Mouse (Mus musculus) MEL (cell line): ENCODE data around the gene Ablim1. TPM values are rescaled to one million over a fixed set of nuclear protein-coding genes. Genes with fewer than 3 reads are reported as not detected.

ENCODE experiments used
- DNase-seq: peaks from one replicate; pipeline ENCODE4 v3.0.0; 2011; ENCODE audit warnings: low read depth, low spot score
- H3K27ac ChIP-seq: 2 replicates; pipeline ENCODE4 v1.5.1; 2012; ENCODE audit warnings: low read depth, mild to moderate bottlenecking, control low read depth, low read length, moderate library complexity; ENCODE audit not compliant: control insufficient read depth
- H3K27me3 ChIP-seq, 2 experiments: fragments of 150-350 bp in 1 of 2; sonication (generic) in 1 of 2; 2 replicates each; pipeline ENCODE4 v1.6.1; 2012; ENCODE audit warnings: low read length in 2 of 2, mild to moderate bottlenecking in 2 of 2, improper control_type of control experiment in 1 of 2, moderate library complexity in 1 of 2; ENCODE audit not compliant: insufficient read depth in 2 of 2, control insufficient read depth in 1 of 2
- H3K36me3 ChIP-seq, 2 experiments: 2 replicates each; pipeline ENCODE4 v1.6.1; 2012 to 2014; ENCODE audit warnings: low read length in 2 of 2, improper control_type of control experiment in 1 of 2, inconsistent platforms in 1 of 2, mild to moderate bottlenecking in 1 of 2; ENCODE audit not compliant: insufficient read depth in 2 of 2, control insufficient read depth in 1 of 2
- H3K4me1 ChIP-seq, 2 experiments: fragments of 150-350 bp in 1 of 2; sonication (generic) in 1 of 2; 2 replicates each; pipeline ENCODE4 v1.6.1; 2012; ENCODE audit warnings: low read length in 2 of 2, improper control_type of control experiment in 1 of 2, mild to moderate bottlenecking in 1 of 2; ENCODE audit not compliant: insufficient read depth in 2 of 2, control insufficient read depth in 1 of 2
- H3K4me3 ChIP-seq, 2 experiments: fragments of 150-350 bp in 1 of 2; sonication (generic) in 1 of 2; 2 replicates each; pipeline ENCODE4 v1.5.1; 2012; ENCODE audit warnings: low read depth in 2 of 2, low read length in 2 of 2, mild to moderate bottlenecking in 2 of 2, moderate library complexity in 2 of 2, control low read depth in 1 of 2, improper control_type of control experiment in 1 of 2; ENCODE audit not compliant: control insufficient read depth in 1 of 2, insufficient read depth in 1 of 2
- H3K79me2 ChIP-seq: 2 replicates; pipeline ENCODE4 v1.6.1; 2012; ENCODE audit warnings: mild to moderate bottlenecking, low read length, moderate library complexity; ENCODE audit not compliant: control insufficient read depth, poor library complexity, insufficient read depth
- H3K9ac ChIP-seq: 2 replicates; pipeline ENCODE4 v1.6.1; 2012; ENCODE audit warnings: low read depth, mild to moderate bottlenecking, control low read depth, low read length, moderate library complexity; ENCODE audit not compliant: control insufficient read depth, poor library complexity, severe bottlenecking
- H3K9me3 ChIP-seq: fragments of 150-350 bp; sonication (generic); replicated peaks from 2 replicates; pipeline ENCODE4 v1.6.1; 2012; ENCODE audit warnings: mild to moderate bottlenecking, low read length, improper control_type of control experiment, moderate library complexity; ENCODE audit not compliant: insufficient read depth
- BHLHE40 ChIP-seq: IDR thresholded peaks from 2 replicates; pipeline ENCODE4 v1.6.1; 2012; ENCODE audit warnings: low read depth, mild to moderate bottlenecking, inconsistent platforms, low read length, improper control_type of control experiment, borderline replicate concordance
- CHD1 ChIP-seq: IDR thresholded peaks from 2 replicates; pipeline ENCODE4 v1.6.1; 2012; ENCODE audit warnings: low read depth, mild to moderate bottlenecking, inconsistent platforms, low read length, improper control_type of control experiment
- E2F4 ChIP-seq: IDR thresholded peaks from 2 replicates; pipeline ENCODE4 v1.6.1; 2011; ENCODE audit warnings: low read depth, low read length, improper control_type of control experiment, borderline replicate concordance
- ELF1 ChIP-seq: IDR thresholded peaks from 2 replicates; pipeline ENCODE4 v1.6.1; 2014; ENCODE audit warnings: low read depth, mild to moderate bottlenecking, inconsistent platforms, low read length, improper control_type of control experiment, moderate library complexity
- EP300 ChIP-seq, 2 experiments: IDR thresholded peaks; 2 replicates each; pipeline ENCODE4 v1.6.1; 2011; ENCODE audit warnings: improper control_type of control experiment in 2 of 2, low read length in 2 of 2, low read depth in 1 of 2, mild to moderate bottlenecking in 1 of 2
- ETS1 ChIP-seq: IDR thresholded peaks from 2 replicates; pipeline ENCODE4 v1.6.1; 2012; ENCODE audit warnings: low read depth, mild to moderate bottlenecking, inconsistent platforms, low read length, improper control_type of control experiment, moderate library complexity
- HCFC1 ChIP-seq: IDR thresholded peaks from 2 replicates; pipeline ENCODE4 v1.6.1; 2012; ENCODE audit warnings: low read depth, mild to moderate bottlenecking, inconsistent platforms, low read length, improper control_type of control experiment, moderate library complexity
- JUND ChIP-seq: IDR thresholded peaks from 2 replicates; pipeline ENCODE4 v1.6.1; 2011; ENCODE audit warnings: low read depth, mild to moderate bottlenecking, improper control_type of control experiment, low read length
- MAX ChIP-seq: IDR thresholded peaks from 2 replicates; pipeline ENCODE4 v1.6.1; 2011; ENCODE audit warnings: low read length, improper control_type of control experiment
- NRF1 ChIP-seq: IDR thresholded peaks from 2 replicates; pipeline ENCODE4 v1.6.1; 2014; ENCODE audit warnings: low read depth, mild to moderate bottlenecking, inconsistent platforms, low read length, improper control_type of control experiment, moderate library complexity; ENCODE audit not compliant: poor library complexity, insufficient read depth, severe bottlenecking
- POLR2A ChIP-seq, 2 experiments: IDR thresholded peaks; 2 replicates each; pipeline ENCODE4 v1.6.1; 2011 to 2012; ENCODE audit warnings: low read length in 2 of 2, mild to moderate bottlenecking in 2 of 2, control low read depth in 1 of 2, improper control_type of control experiment in 1 of 2, low read depth in 1 of 2, moderate library complexity in 1 of 2; ENCODE audit not compliant: control insufficient read depth in 1 of 2, insufficient read depth in 1 of 2, poor library complexity in 1 of 2
- POLR2AphosphoS2 ChIP-seq: IDR thresholded peaks from 2 replicates; pipeline ENCODE4 v1.6.1; 2011; ENCODE audit warnings: low read length, improper control_type of control experiment
- RAD21 ChIP-seq: IDR thresholded peaks from 2 replicates; pipeline ENCODE4 v1.6.1; 2011; ENCODE audit warnings: mild to moderate bottlenecking, low read depth, low read length, improper control_type of control experiment
- TBP ChIP-seq: IDR thresholded peaks from 2 replicates; pipeline ENCODE4 v1.8.0; 2011; ENCODE audit warnings: low read depth, low read length, improper control_type of control experiment
- TCF12 ChIP-seq: IDR thresholded peaks from 2 replicates; pipeline ENCODE4 v1.6.1; 2014; ENCODE audit warnings: low read depth, mild to moderate bottlenecking, inconsistent platforms, low read length, improper control_type of control experiment, moderate library complexity
- ZKSCAN1 ChIP-seq: IDR thresholded peaks from 2 replicates; pipeline ENCODE4 v1.6.1; 2012; ENCODE audit warnings: low read depth, mild to moderate bottlenecking, inconsistent platforms, low read length, improper control_type of control experiment, moderate library complexity
- polyA plus RNA-seq, 2 experiments: library from polyadenylated mRNA; stranded (reverse) in 1 of 2; unstranded in 1 of 2; fragments of >175 nt in 1 of 2; fragments of >200 nt in 1 of 2; gene quantifications; 2 replicates each; pipeline versions ENCODE4 v1.2.1 to v1.2.4; 2012; ENCODE audit warnings: low replicate concordance in 2 of 2, low read depth in 1 of 2; ENCODE audit not compliant: insufficient read length in 2 of 2, insufficient read depth in 1 of 2, missing spikeins in 1 of 2
- total RNA-seq: library from RNA; depleted of rRNA; stranded (reverse); fragments of 300-350 nt; gene quantifications from 2 replicates; pipeline ENCODE4 v1.2.3, GENCODE M21; 2012

Ablim1 gene
- total and polyA plus RNA-seq, 3 experiments: not detected

- no peak overlapping the region for H3K27ac ChIP-seq
- no peaks in the 10 kb centered on the region for H3K9me3 ChIP-seq
- no peaks in the 10 kb centered on the region for H3K4me1 ChIP-seq
- H3K4me3 ChIP-seq: no peak overlapping the region
- DNase-seq: no peak
- TF ChIP-seq MAX (no peak), ELF1 (no peak), ETS1 (no peak), EP300 (IDR thresholded peaks at IDR 0.05; ENCODE audit: low read depth in 1 of 2, low read length in 2 of 2) (no peak)
- H3K9ac ChIP-seq: no peak overlapping the region
- no peaks in the 10 kb centered on the region for H3K27me3 ChIP-seq
- H3K36me3 ChIP-seq: no peaks in the 10 kb centered on the region
- no peaks in the 10 kb centered on the region for H3K79me2 ChIP-seq
Observed at GRCm38 (mm10) chr19:57109620-57110019, 205.1 kb downstream of the Ablim1 start.

GRCm38 (mm10) chr19:57106513-57106912, 208.2 kb downstream of the Ablim1 start:
- Histone ChIP-seq H3K9ac (no peak overlapping the region), H3K4me1 (no peaks in the 10 kb centered on the region), H3K27me3 (no peaks in the 10 kb centered on the region), H3K79me2 (no peaks in the 10 kb centered on the region), H3K36me3 (no peaks in the 10 kb centered on the region), H3K9me3 (no peaks in the 10 kb centered on the region), H3K4me3 (no peak overlapping the region), H3K27ac (no peak overlapping the region)
- no peak for DNase-seq
- no peak for TF ChIP-seq POLR2AphosphoS2
- TF ChIP-seq MAX: no peak
- no peak for TF ChIP-seq RAD21
- TF ChIP-seq NRF1: no peak
- no peak for TF ChIP-seq POLR2A (IDR thresholded peaks at IDR 0.05; ENCODE audit: control insufficient read depth in 1 of 2, insufficient read depth in 1 of 2, low read depth in 1 of 2, low read length in 2 of 2, poor library complexity in 1 of 2)
- no peak for TF ChIP-seq ELF1
- TF ChIP-seq ETS1: no peak
- TF ChIP-seq JUND: no peak
- TF ChIP-seq HCFC1: no peak

DNA sequence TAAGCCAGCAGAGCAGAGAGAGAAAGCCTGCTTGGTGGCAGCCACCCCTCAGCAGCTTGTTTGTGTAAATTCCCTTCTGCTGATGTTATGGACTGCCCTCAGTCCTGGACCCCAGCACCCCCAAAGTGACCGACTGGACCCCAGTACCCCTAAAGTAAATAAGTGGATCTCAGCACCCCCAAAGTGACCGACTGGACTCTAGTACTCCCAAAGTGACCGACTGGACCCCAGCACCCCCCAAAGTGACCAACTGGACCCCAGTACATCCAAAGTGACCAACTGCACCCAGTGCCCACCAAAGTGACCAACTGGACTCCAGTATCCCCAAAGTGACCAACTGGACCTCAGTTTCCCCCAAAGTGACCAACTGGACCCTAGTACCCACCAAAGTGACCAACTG, 208.7 kb downstream of the Ablim1 start:
- Histone ChIP-seq H3K79me2 (no peaks in the 10 kb centered on the region), H3K9ac (no peak overlapping the region), H3K27me3 (no peaks in the 10 kb centered on the region), H3K9me3 (no peaks in the 10 kb centered on the region), H3K4me1 (no peaks in the 10 kb centered on the region), H3K36me3 (no peaks in the 10 kb centered on the region), H3K4me3 (no peak overlapping the region), H3K27ac (no peak overlapping the region)
- DNase-seq: no peak
- no peak for TF ChIP-seq CHD1
- no peak for TF ChIP-seq ZKSCAN1
- TF ChIP-seq BHLHE40: no peak
- no peak for TF ChIP-seq E2F4
- no peak for TF ChIP-seq TCF12
- no peak for TF ChIP-seq TBP
